Mouse (Mus musculus): ENCODE results near the gene Gm4756. TPM values are rescaled to one million over a fixed set of nuclear protein-coding genes. Genes with fewer than 3 reads are reported as not detected.

Gm4756 gene
- total and polyA plus RNA-seq, 3 experiments, result not detected

DNA sequence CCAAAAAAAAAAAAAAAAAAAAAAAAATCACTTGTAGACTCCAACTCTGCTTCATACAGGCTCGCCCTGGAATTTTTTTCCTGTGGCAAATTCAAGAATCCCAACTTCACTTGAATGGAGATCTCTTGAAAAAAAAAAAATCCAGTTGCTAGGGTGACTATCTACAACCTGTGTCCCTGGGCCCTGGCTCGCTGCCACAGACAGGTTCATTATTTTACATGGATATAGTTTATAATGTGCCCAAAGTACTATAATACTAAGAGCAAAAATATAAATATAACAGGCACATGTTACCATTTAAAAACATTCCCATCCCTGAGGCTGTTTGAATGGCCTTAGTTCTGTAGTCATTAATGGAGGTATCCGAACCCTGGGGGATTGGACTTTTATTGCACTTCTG lies 113.9 kb downstream of the Gm4756 start:
- Histone ChIP-seq H3K27ac (ENCODE audit: insufficient read depth, low read depth) (no peak overlapping the region), H3K27me3 (replicated peaks) (no peaks in the 10 kb centered on the region), H3K4me3 (replicated peaks in 1 of 3; ENCODE audit: low read depth in 2 of 3, low read length in 2 of 3, poor library complexity in 1 of 3) (peak overlapping the region in 1 of 3 experiments; percentile 64), H3K4me1 (ENCODE audit: control insufficient read depth in 1 of 2, insufficient read depth in 2 of 2) (no peaks in the 10 kb centered on the region; a peak in 1 of 4 replicates), H3K9me3 (replicated peaks; ENCODE audit: low read length) (peaks cover under 1% of the 10 kb centered on the region), H3K9ac (ENCODE audit: insufficient read depth, low read depth) (no peak overlapping the region), H3K4me2 (ENCODE audit: insufficient read depth, low read depth, poor library complexity, severe bottlenecking) (no peak overlapping the region), H3K36me3 (replicated peaks in 1 of 2; ENCODE audit: control insufficient read depth in 1 of 2, insufficient read depth in 1 of 2, low read length in 1 of 2) (peaks cover 0 to 6% of the 10 kb centered on the region in 2 experiments), H3K79me2 (replicated peaks; ENCODE audit: control insufficient read depth, extremely low read depth, insufficient read depth, poor library complexity, severe bottlenecking) (no peaks in the 10 kb centered on the region)
- no peak for DNase-seq (ENCODE audit: extremely low read depth)
- TF ChIP-seq TCF12 (IDR thresholded peaks at IDR 0.05; ENCODE audit: low read depth, low read length), result no peak
- TF ChIP-seq ETS1 (conservative IDR thresholded peaks at IDR 0.05; ENCODE audit: low read depth, low read length), result no peak
- TF ChIP-seq CTCF (conservative IDR thresholded peaks at IDR 0.05 in 1 of 2, IDR thresholded peaks at IDR 0.05 in 1 of 2; ENCODE audit: low read depth in 2 of 2, low read length in 2 of 2), result no peak
- TF ChIP-seq JUN (IDR thresholded peaks at IDR 0.05; ENCODE audit: insufficient read depth, low read depth, low read length), result no peak
- no peak for TF ChIP-seq ZMIZ1 (IDR thresholded peaks at IDR 0.05; ENCODE audit: low read depth, low read length)
- TF ChIP-seq ELF1 (IDR thresholded peaks at IDR 0.05; ENCODE audit: low read depth, low read length), result no peak
- TF ChIP-seq CHD1 (IDR thresholded peaks at IDR 0.05; ENCODE audit: low read depth, low read length), result no peak
- no peak for TF ChIP-seq SIN3A (IDR thresholded peaks at IDR 0.05; ENCODE audit: low read length)
- TF ChIP-seq MEF2A (IDR thresholded peaks at IDR 0.05; ENCODE audit: borderline replicate concordance, low read depth, low read length), result no peak
- TF ChIP-seq ZKSCAN1 (IDR thresholded peaks at IDR 0.05; ENCODE audit: borderline replicate concordance, low read depth, low read length), result no peak
- TF ChIP-seq USF2 (conservative IDR thresholded peaks at IDR 0.05; ENCODE audit: low read depth, low read length), result no peak
- TF ChIP-seq MYC (IDR thresholded peaks at IDR 0.05; ENCODE audit: low read depth, low read length), result no peak
- no peak for TF ChIP-seq PAX5 (IDR thresholded peaks at IDR 0.05; ENCODE audit: low read length)
- TF ChIP-seq MAZ (IDR thresholded peaks at IDR 0.05; ENCODE audit: low read depth, low read length), result no peak
- TF ChIP-seq GABPA (IDR thresholded peaks at IDR 0.05; ENCODE audit: insufficient replicate concordance, low read depth, low read length), result no peak
- no peak for TF ChIP-seq ZNF384 (IDR thresholded peaks at IDR 0.05; ENCODE audit: low read depth, low read length)
- TF ChIP-seq SMC3 (IDR thresholded peaks at IDR 0.05; ENCODE audit: low read depth, low read length), result no peak
- dilution Hi-C loops (cut with MboI; ENCODE audit: extremely low pct_ligation_motif_present, extremely low pct_unique_long_range_greater_than_20kb, low sequenced_read_pairs) (no loop called here), in situ Hi-C loops (cut with MboI; ENCODE audit: low pct_ligation_motif_present, low pct_unique_long_range_greater_than_20kb, low sequenced_read_pairs) (loop anchor here (25.0 kb wide), 2 partner anchors 127 to 452 kb away; partner anchors contain the start of gene Dhrs7)

GRCm38 (mm10) chr12:72533986-72534385 lies 115.5 kb downstream of the Gm4756 start:
- dilution Hi-C loops (cut with MboI; ENCODE audit: extremely low pct_ligation_motif_present, extremely low pct_unique_long_range_greater_than_20kb, low sequenced_read_pairs), result no loop called here
- Histone ChIP-seq H3K4me1 (ENCODE audit: control insufficient read depth in 1 of 2, insufficient read depth in 2 of 2) (no peaks in the 10 kb centered on the region; a peak in 1 of 4 replicates), H3K9me3 (replicated peaks; ENCODE audit: low read length) (peaks cover 7% of the 10 kb centered on the region), H3K27ac (ENCODE audit: insufficient read depth, low read depth) (no peak overlapping the region), H3K27me3 (replicated peaks) (no peaks in the 10 kb centered on the region), H3K9ac (ENCODE audit: insufficient read depth, low read depth) (no peak overlapping the region), H3K4me2 (ENCODE audit: insufficient read depth, low read depth, poor library complexity, severe bottlenecking) (no peak overlapping the region), H3K36me3 (replicated peaks in 1 of 2; ENCODE audit: control insufficient read depth in 1 of 2, insufficient read depth in 1 of 2, low read length in 1 of 2) (peaks cover 0 to 3% of the 10 kb centered on the region in 2 experiments), H3K4me3 (replicated peaks in 1 of 3; ENCODE audit: low read depth in 2 of 3, low read length in 2 of 3, poor library complexity in 1 of 3) (no peak overlapping the region), H3K79me2 (replicated peaks; ENCODE audit: control insufficient read depth, extremely low read depth, insufficient read depth, poor library complexity, severe bottlenecking) (no peaks in the 10 kb centered on the region)
- no peak for DNase-seq (ENCODE audit: extremely low read depth)
- in situ Hi-C loops (cut with MboI; ENCODE audit: low pct_ligation_motif_present, low pct_unique_long_range_greater_than_20kb, low sequenced_read_pairs), result loop anchor here (25.0 kb wide), 2 partner anchors 128 to 453 kb away; partner anchors contain the start of gene Dhrs7
- TF ChIP-seq ETS1 (conservative IDR thresholded peaks at IDR 0.05; ENCODE audit: low read depth, low read length), result no peak
- no peak for TF ChIP-seq GABPA (IDR thresholded peaks at IDR 0.05; ENCODE audit: insufficient replicate concordance, low read depth, low read length)
- TF ChIP-seq CHD1 (IDR thresholded peaks at IDR 0.05; ENCODE audit: low read depth, low read length), result no peak
- no peak for TF ChIP-seq ZMIZ1 (IDR thresholded peaks at IDR 0.05; ENCODE audit: low read depth, low read length)
- no peak for TF ChIP-seq RAD21 (IDR thresholded peaks at IDR 0.05; ENCODE audit: low read depth, low read length)
